Mouse (Mus musculus) forebrain, embryonic 13.5 days (tissue): ENCODE data around the gene Ddx43. TPM values are rescaled to one million over a fixed set of nuclear protein-coding genes. Genes with fewer than 3 reads are reported as not detected.
A peak's percentile ranks its signal among the peaks of the same experiment; 100 is the strongest.

Experiments
- ATAC-seq: fragments of 200-750 bp; cut with Nextera tagmentation; 2 replicates; pipeline ENCODE4 v1.8.0; 2017
- H3K27ac ChIP-seq: fragments of 300-500 bp; sonication (generic); 2 replicates; pipeline ENCODE4 v1.5.1; 2015; ENCODE audit warnings: inconsistent platforms, mild to moderate bottlenecking, moderate library complexity
- H3K27me3 ChIP-seq: fragments of 300-500 bp; sonication (generic); 2 replicates; pipeline ENCODE4 v1.6.1; 2015; ENCODE audit warnings: mild to moderate bottlenecking, inconsistent platforms
- H3K36me3 ChIP-seq: fragments of 300-500 bp; sonication (generic); 2 replicates; pipeline ENCODE4 v1.6.1; 2015; ENCODE audit warnings: mild to moderate bottlenecking, inconsistent platforms; ENCODE audit not compliant: poor library complexity, severe bottlenecking
- H3K4me1 ChIP-seq: fragments of 300-500 bp; sonication (generic); 2 replicates; pipeline ENCODE4 v1.6.1; 2015; ENCODE audit warnings: inconsistent platforms
- H3K4me2 ChIP-seq: fragments of 300-500 bp; sonication (generic); 2 replicates; pipeline ENCODE4 v1.6.1; 2015; ENCODE audit warnings: inconsistent platforms, mild to moderate bottlenecking, moderate library complexity
- H3K4me3 ChIP-seq: fragments of 300-500 bp; sonication (generic); 2 replicates; pipeline ENCODE4 v1.5.1; 2015; ENCODE audit warnings: mild to moderate bottlenecking, inconsistent platforms
- H3K9ac ChIP-seq: fragments of 300-500 bp; sonication (generic); 2 replicates; pipeline ENCODE4 v1.6.1; 2015; ENCODE audit warnings: mild to moderate bottlenecking, inconsistent platforms
- H3K9me3 ChIP-seq: fragments of 300-500 bp; sonication (generic); replicated peaks from 2 replicates; pipeline ENCODE4 v1.6.1; 2016; ENCODE audit warnings: inconsistent platforms
- WGBS: fragments of 180-500 bp; shearing (Covaris S2); methylation state at CpG from one replicate; pipeline ENCODE4 v1.1.7; 2015; 5-methylcytosine and 5-hydroxymethylcytosine counted together
- polyA plus RNA-seq: library from polyadenylated mRNA; unstranded; fragments of >200 nt; fragmentation: Nextera tagmentation; extraction: Ambion mirVana; gene quantifications from 2 replicates; pipeline ENCODE4 v1.2.1, GENCODE M21; 2015

The Ddx43 gene
- polyA plus RNA-seq, 1 experiment from 2014 or later: 0.19 TPM

DNA sequence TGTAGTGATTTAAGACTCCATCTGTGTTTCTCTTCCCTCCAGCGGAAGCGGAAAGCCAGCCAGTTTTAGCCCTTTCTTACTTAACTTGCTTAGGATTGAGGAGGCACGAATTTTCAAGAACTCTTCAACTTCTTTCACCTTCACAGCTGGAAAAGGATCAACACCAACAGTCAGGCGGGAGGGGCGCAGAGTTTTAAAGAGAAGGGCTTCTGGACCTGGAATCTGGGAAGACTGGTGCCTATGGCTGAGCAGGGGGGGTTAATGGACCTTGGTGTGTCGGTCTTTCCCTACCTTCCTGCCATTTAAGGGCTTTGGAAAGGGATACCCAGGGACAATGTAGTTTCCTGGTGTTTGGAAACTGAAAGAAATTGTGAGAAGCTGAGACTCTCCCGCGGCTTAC, 18.0 kb upstream of the Ddx43 start:
- H3K27ac ChIP-seq: no peak overlapping the region
- H3K9ac ChIP-seq: peak overlapping the region; percentile 59
- WGBS: 22% methylated on average over 8 of the region's 8 CpGs
- H3K4me1 ChIP-seq: peaks cover 11% of the 10 kb centered on the region
- no peak for ATAC-seq
- H3K36me3 ChIP-seq: no peaks in the 10 kb centered on the region
- H3K27me3 ChIP-seq: no peaks in the 10 kb centered on the region
- peak overlapping the region; percentile 67 for H3K4me2 ChIP-seq
- H3K9me3 ChIP-seq: no peaks in the 10 kb centered on the region
- peak overlapping the region; percentile 39 for H3K4me3 ChIP-seq

DNA sequence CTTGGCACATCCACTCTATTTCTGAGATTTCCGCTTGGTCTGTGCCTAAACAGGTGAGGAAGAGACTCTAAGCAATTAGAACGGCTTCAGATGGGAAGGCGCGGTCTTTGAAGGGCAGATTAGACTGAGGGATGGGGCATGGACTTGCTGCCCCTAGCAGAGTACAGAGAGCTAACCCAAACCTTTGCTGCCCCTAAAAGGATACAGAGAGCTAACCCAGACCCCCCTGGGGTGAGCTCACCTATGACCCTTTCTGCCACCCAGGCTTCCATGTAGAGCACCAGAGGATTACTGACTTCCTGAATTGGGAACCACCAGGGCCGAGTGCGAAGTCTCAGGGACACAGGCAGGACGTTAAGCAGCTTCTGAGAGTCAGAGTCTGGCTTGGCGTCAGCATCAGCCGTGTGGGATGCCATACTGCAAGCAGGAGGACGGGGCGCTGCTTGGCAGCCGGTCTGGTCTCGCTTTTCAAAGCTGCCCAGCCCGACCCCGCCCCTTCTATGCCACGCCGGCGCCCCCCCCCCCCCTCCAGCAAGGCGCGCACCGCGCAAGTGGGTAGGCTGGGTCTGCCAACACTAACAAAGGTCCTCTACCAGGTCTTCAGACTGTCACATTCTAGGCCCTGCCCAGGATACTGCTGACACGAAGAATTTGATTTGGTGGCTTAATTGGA, 17.3 kb upstream of the Ddx43 start, which contains the start of gene Ooep:
Gene Ooep (minus strand): TSS at position 613 of the 673 bp plus-strand sequence.
- H3K9ac ChIP-seq: peak within 1 kb of the TSS; percentile 59
- H3K9me3 ChIP-seq: no peaks in the 10 kb centered on the region
- peak within 1 kb of the TSS; percentile 39 for H3K4me3 ChIP-seq
- H3K36me3 ChIP-seq: no peaks in the 10 kb centered on the region
- H3K27ac ChIP-seq: no peak within 1 kb of the TSS
- 2% methylated on average over 19 of the region's 23 CpGs for WGBS
- peak; percentile 95 for ATAC-seq
- H3K27me3 ChIP-seq: no peaks in the 10 kb centered on the region
- H3K4me2 ChIP-seq: peak within 1 kb of the TSS; percentile 67
- peaks cover 11% of the 10 kb centered on the region for H3K4me1 ChIP-seq

DNA sequence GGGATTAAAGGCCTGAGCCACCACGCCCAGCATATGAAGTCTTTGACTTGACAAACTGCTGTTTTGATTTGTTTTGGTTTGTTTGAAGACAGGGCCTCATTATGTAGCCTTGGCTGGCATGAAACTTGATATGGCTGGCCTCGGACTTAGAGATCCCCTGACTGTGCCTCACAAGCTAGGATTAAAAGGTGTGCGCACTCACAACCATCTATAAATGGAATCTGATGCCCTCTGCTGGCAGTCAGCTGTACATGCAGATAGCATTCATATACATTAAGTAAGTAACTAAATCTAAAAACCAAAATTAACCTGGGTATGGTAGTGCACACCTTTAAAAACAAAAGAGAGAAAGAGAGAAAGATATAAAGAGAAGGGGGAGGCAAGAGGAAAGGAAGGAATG, 9.7 kb upstream of the Ddx43 start:
- no peaks in the 10 kb centered on the region for H3K36me3 ChIP-seq
- H3K4me3 ChIP-seq: no peak overlapping the region
- WGBS: 43% methylated on average over 3 of the region's 3 CpGs
- H3K4me1 ChIP-seq: no peaks in the 10 kb centered on the region
- ATAC-seq: no peak
- H3K4me2 ChIP-seq: no peak overlapping the region
- H3K9ac ChIP-seq: no peak overlapping the region
- no peaks in the 10 kb centered on the region for H3K9me3 ChIP-seq
- H3K27ac ChIP-seq: no peak overlapping the region
- no peaks in the 10 kb centered on the region for H3K27me3 ChIP-seq

DNA sequence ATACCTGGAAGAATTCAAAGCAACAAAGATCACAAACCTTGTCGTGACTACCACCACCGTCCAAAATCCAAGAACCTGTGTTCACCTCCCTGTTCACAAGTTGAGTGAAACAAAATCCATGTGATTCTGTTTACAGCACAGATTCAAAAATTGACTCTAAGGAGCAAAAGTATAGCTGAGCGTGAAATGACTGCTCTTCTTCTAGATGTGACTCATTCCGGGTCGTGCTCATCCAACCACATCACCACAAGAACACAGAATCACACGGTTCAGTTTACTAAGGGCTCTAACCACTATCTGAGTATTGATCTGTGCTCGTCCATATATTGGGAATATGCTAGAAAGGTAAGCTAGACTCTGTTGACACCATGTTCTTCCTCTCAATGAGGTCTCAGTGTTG, 8.6 kb upstream of the Ddx43 start:
- Histone ChIP-seq H3K27ac (no peak overlapping the region), H3K9ac (no peak overlapping the region), H3K9me3 (no peaks in the 10 kb centered on the region), H3K36me3 (no peaks in the 10 kb centered on the region), H3K4me3 (no peak overlapping the region), H3K27me3 (0 out of 2 replicates have a peak, but pooled peaks cover under 1% of the 10 kb centered on the region), H3K4me2 (no peak overlapping the region), H3K4me1 (no peaks in the 10 kb centered on the region)
- ATAC-seq: no peak
- 85% methylated on average over 7 of the region's 7 CpGs for WGBS

DNA sequence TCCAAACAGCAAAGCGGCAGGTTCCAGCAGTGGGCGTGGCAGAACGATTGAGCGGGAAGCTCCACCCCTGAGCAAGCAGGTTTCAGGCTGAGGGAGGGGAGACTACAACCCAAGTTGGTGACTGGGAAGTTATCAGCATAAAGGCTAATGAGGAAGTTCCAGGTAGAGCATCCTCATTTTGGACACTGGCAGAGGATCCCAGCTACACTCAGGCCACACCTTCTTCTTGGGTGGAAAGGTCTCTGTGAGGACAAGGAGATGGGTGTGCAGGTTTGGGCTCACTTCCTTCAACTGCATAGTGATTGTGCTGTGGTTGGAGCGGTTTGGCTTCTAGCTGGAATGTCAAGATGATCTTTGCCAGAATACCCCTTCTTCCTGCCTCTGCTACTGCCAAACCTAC, 5.6 kb upstream of the Ddx43 start:
- Histone ChIP-seq H3K4me1 (no peaks in the 10 kb centered on the region), H3K9me3 (no peaks in the 10 kb centered on the region), H3K4me2 (no peak overlapping the region), H3K4me3 (no peak overlapping the region), H3K27me3 (peaks cover 30% of the 10 kb centered on the region), H3K27ac (no peak overlapping the region), H3K9ac (no peak overlapping the region), H3K36me3 (no peaks in the 10 kb centered on the region)
- WGBS: 56% methylated on average over 5 of the region's 5 CpGs
- ATAC-seq: no peak

DNA sequence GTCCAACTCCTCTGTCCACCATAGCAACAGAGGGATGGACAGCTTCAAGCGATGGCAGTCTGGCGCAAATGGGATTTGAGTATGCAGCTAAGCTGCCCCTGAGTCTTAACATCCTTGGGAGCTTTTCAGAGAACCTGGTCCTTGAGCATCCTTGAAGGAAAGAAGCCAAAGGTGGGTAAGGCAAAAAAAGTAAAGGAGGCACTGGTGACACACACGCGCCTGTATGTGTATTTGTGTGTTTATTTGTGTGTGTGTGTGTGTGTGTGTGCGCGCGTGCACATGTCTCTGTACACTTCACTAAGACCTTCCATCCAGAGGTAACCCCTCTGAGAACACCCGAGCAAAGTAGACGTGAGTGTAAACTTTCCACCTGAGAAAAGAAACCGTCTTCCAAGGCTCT, 1.8 kb upstream of the Ddx43 start:
- Histone ChIP-seq H3K9ac (no peak overlapping the region), H3K27me3 (peaks cover 65% of the 10 kb centered on the region), H3K27ac (no peak overlapping the region), H3K4me1 (peaks cover 10% of the 10 kb centered on the region), H3K36me3 (no peaks in the 10 kb centered on the region), H3K4me2 (no peak overlapping the region), H3K9me3 (no peaks in the 10 kb centered on the region), H3K4me3 (no peak overlapping the region)
- ATAC-seq: no peak
- WGBS: 87% methylated on average over 10 of the region's 10 CpGs

DNA sequence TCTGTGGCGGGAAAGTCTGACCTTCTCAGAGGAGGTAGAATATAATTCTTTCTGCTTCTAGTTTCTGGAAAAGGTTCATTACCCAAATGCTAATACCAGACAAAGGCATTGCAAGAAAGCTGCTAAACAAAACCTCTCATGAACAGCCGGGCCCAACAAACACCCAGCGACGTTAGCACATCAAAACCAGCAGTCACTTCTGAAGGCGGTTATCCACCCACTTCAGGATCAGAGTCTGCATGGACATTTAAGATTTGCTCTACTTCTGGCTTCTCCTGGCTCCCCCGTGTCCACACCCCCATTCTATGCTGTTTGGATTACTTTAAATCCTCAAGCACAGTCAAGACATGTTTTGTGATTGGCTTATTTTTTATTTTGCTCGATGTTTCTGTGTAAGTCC, 975 bp upstream of the Ddx43 start:
- no peaks in the 10 kb centered on the region for H3K36me3 ChIP-seq
- H3K27me3 ChIP-seq: peaks cover 67% of the 10 kb centered on the region
- ATAC-seq: no peak
- no peak overlapping the region for H3K4me3 ChIP-seq
- H3K9me3 ChIP-seq: no peaks in the 10 kb centered on the region
- no peak overlapping the region for H3K9ac ChIP-seq
- H3K4me2 ChIP-seq: no peak overlapping the region
- H3K27ac ChIP-seq: no peak overlapping the region
- 66% methylated on average over 7 of the region's 7 CpGs for WGBS
- H3K4me1 ChIP-seq: peaks cover 10% of the 10 kb centered on the region

DNA sequence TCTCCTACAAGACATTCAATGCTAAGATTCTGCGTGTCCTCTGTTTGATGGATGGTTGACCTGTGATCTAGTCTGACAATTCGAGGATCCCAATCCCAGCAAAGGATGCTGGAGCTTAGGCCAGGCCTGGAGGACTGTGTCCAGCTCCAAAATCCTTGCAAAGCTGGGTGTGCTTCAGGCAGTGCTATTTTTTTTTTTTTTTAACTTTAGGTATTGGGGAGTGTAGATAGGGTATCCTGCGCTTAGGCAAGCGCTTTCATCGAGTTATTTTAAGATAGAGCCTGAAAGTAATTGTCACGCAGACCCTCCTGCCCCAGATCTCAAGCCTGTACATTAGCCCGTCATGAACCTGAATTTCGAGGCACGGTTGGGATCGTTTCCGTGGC, 340 bp upstream of the Ddx43 start:
- peak overlapping the region; percentile 40 for H3K4me3 ChIP-seq
- H3K27me3 ChIP-seq: peaks cover 68% of the 10 kb centered on the region
- H3K4me2 ChIP-seq: peak overlapping the region; percentile 62
- H3K9ac ChIP-seq: no peak overlapping the region
- no peak; the same call in 1 of the 2 replicates for ATAC-seq
- H3K4me1 ChIP-seq: peaks cover 10% of the 10 kb centered on the region
- H3K36me3 ChIP-seq: no peaks in the 10 kb centered on the region
- H3K27ac ChIP-seq: no peak overlapping the region
- H3K9me3 ChIP-seq: no peaks in the 10 kb centered on the region
- WGBS: 42% methylated on average over 11 of the region's 11 CpGs

DNA sequence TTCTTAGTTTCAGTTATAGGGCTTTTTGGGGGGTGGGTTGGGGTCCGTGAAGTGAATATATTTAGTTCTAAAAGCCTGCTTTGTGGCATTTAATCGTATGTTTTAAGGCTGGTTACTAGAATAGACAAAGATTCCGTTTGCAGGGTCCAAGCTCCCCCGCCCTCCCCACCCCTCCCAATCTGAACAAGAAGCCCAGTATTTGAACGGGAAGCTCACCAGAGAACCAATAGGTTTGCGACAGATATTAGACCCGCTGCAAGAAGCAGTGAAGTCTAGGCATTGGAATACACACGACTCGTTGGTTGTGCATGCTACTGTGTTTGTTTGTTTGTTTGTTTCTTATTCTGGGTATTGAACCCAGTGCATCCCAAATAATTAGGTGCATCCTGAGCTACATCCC, 940 bp downstream of the Ddx43 start:
- peak overlapping the region; percentile 62; the same call in 1 of the 2 replicates for H3K4me2 ChIP-seq
- no peak for ATAC-seq
- no peaks in the 10 kb centered on the region for H3K36me3 ChIP-seq
- H3K27ac ChIP-seq: no peak overlapping the region
- no peak overlapping the region for H3K9ac ChIP-seq
- peaks cover 10% of the 10 kb centered on the region for H3K4me1 ChIP-seq
- 59% methylated on average over 9 of the region's 9 CpGs for WGBS
- H3K9me3 ChIP-seq: no peaks in the 10 kb centered on the region
- H3K4me3 ChIP-seq: no peak overlapping the region
- H3K27me3 ChIP-seq: peaks cover 68% of the 10 kb centered on the region

DNA sequence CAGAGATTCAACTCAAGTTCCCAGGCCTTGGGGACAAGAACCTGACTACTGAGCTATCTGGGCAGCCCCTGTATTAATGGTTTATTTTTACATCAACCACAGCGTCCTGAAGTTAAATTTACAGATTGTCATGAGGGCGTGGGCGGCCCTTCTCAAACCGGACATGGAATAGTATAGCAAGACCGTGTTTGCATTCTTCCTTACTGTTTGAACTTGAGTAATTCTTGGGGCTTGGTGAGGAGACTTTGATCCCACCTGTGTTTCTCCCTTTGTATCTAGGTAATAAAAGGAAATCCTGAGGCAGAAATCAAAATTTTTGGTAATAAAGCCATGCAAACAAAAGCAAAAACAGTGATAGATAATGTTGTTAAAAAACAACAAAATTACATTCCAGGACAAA, 5.0 kb downstream of the Ddx43 start:
- WGBS: 92% methylated on average over 5 of the region's 5 CpGs
- Histone ChIP-seq H3K4me3 (no peak overlapping the region), H3K4me1 (peaks cover 7% of the 10 kb centered on the region), H3K9me3 (no peaks in the 10 kb centered on the region), H3K27me3 (peaks cover 32% of the 10 kb centered on the region), H3K9ac (no peak overlapping the region), H3K4me2 (no peak overlapping the region), H3K36me3 (no peaks in the 10 kb centered on the region), H3K27ac (no peak overlapping the region)
- ATAC-seq: no peak

DNA sequence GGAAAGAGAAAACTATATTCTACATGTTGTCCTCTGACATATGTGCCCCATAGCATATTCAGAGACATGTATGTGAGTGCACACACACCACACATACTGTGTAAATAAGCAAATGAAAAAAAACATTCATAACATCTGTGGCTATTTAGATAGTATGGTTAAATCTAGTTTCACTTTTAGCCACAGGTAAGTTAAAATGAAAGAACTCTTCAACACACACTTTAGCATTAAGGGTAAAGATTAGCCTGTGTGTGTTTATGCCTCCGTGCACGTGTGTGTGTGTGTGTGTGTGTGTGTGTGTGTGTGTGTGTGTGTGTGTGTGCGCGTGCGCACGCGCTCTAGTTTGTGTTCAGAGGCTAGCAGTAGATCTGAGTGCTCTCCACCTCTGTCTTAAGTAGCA, 6.0 kb downstream of the Ddx43 start:
- Histone ChIP-seq H3K4me1 (no peaks in the 10 kb centered on the region), H3K4me3 (no peak overlapping the region), H3K36me3 (no peaks in the 10 kb centered on the region), H3K9ac (no peak overlapping the region), H3K4me2 (no peak overlapping the region), H3K27me3 (peaks cover 22% of the 10 kb centered on the region), H3K27ac (no peak overlapping the region), H3K9me3 (no peaks in the 10 kb centered on the region)
- WGBS: 93% methylated on average over 7 of the region's 7 CpGs
- ATAC-seq: no peak

DNA sequence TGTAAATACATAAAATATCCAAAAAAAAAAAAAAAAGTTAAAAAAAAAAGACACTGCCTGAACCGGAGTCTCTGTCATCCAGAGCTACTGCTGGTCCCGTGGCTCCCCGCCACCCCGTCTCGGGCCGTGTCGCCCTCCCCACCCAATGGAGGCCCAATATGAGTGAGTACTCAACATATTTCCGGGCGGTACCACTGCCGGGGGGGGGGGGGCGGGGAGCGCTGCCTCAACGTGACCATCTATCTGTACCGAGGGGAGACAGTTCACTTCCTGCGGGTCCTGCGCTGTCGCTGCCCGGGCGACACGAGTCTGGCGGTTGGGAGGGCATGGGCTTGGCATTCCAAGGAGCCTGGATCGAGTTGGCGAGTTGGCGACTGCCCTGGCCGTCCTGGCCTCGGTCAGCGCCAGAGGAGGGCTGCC, 31.8 kb downstream of the Ddx43 start:
- Histone ChIP-seq H3K27ac (no peak overlapping the region), H3K27me3 (0 out of 2 replicates have a peak, but pooled peaks cover 2% of the 10 kb centered on the region), H3K4me1 (peaks cover 3% of the 10 kb centered on the region; the same call in 1 of the 2 replicates), H3K4me2 (peak overlapping the region; percentile 56), H3K4me3 (peak overlapping the region; percentile 25), H3K9ac (peak overlapping the region; percentile 26; the same call in 1 of the 2 replicates), H3K9me3 (no peaks in the 10 kb centered on the region), H3K36me3 (no peaks in the 10 kb centered on the region)
- WGBS: 31% methylated on average over 22 of the region's 27 CpGs
- ATAC-seq: 0 out of 2 replicates have a peak, but pooled peaks have one; percentile 27

DNA sequence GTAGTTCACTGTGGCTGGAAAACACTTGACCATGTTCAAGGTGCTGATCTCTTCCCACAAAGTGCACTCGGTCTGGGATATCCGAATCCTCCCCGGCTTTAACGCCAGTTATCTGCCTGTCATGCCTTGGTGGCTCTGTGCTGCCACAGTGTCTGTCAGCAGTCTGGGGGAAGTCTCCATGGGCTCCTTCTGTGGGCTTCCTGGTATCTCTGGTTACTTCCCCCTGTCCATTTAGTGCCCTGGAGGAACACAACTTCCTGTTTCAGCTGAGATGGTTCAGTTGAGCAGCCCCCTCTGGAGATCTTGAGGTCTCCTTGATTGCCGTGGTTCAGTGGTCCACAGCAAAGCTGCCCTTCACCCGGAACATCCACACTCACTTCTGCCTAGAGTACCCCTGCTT, 32.6 kb downstream of the Ddx43 start:
- no peak overlapping the region for H3K4me3 ChIP-seq
- 89% methylated on average over 6 of the region's 6 CpGs for WGBS
- no peak overlapping the region for H3K27ac ChIP-seq
- H3K4me2 ChIP-seq: no peak overlapping the region
- ATAC-seq: no peak
- no peak overlapping the region for H3K9ac ChIP-seq
- H3K27me3 ChIP-seq: 0 out of 2 replicates have a peak, but pooled peaks cover 2% of the 10 kb centered on the region
- no peaks in the 10 kb centered on the region for H3K36me3 ChIP-seq
- peaks cover 3% of the 10 kb centered on the region; the same call in 1 of the 2 replicates for H3K4me1 ChIP-seq
- H3K9me3 ChIP-seq: no peaks in the 10 kb centered on the region
